Mouse (Mus musculus): ENCODE data around the gene Vmn2r46. TPM values are rescaled to one million over a fixed set of nuclear protein-coding genes. Genes with fewer than 3 reads are reported as not detected.

Vmn2r46 gene
- not detected in 2 replicates for polyA plus RNA-seq (2012; ENCODE audit: low replicate concordance)

GRCm38 (mm10) chr7:9770471-9770870 is at the start of gene Vmn2r46:
Gene Vmn2r46 (minus strand): TSS chr7:9770571.

Other genes with a start within 250 kb of the Vmn2r46 start
- gene Vmn2r47, start 70.8 kb upstream of the Vmn2r46 start, polyA plus RNA-seq (2012; ENCODE audit: low replicate concordance) = not detected in 2 replicates
- gene Vmn2r48, start 183.0 kb upstream of the Vmn2r46 start, polyA plus RNA-seq (2012; ENCODE audit: low replicate concordance) = not detected in 2 replicates
- gene Vmn2r49, start 221.7 kb upstream of the Vmn2r46 start, polyA plus RNA-seq (2012; ENCODE audit: low replicate concordance) = not detected in 2 replicates

All from hematopoietic multipotent progenitor cell, adult 10-12 weeks (in vitro differentiated cells).